Mouse (Mus musculus): Measurements from ENCODE around the gene Med27. TPM values are rescaled to one million over a fixed set of nuclear protein-coding genes. Genes with fewer than 3 reads are reported as not detected.
"Not testable (repeated sequence)": the region's sequence is repeated elsewhere in the genome, so short reads cannot be mapped to it uniquely, and the experiment has no call there.

Med27 gene
- polyA plus RNA-seq, 1 experiment from 2014 or later, result 65.9 TPM

- Histone ChIP-seq H3K27ac (ENCODE audit: low read depth, low read length) (no peak overlapping the region), H3K9ac (ENCODE audit: low read length) (no peak overlapping the region), H3K27me3 (ENCODE audit: control insufficient read depth, insufficient read depth, low read length) (no peaks in the 10 kb centered on the region), H3K4me3 (ENCODE audit: low read depth, low read length) (no peak overlapping the region), H3K36me3 (ENCODE audit: control insufficient read depth, insufficient read depth, low read length) (no peaks in the 10 kb centered on the region), H3K9me3 (ENCODE audit: control insufficient read depth, low read length) (no peaks in the 10 kb centered on the region), H3K4me2 (ENCODE audit: low read depth, low read length, severe bottlenecking) (no peak overlapping the region), H3K4me1 (replicated peaks; ENCODE audit: control insufficient read depth, insufficient read depth, low read length) (no peaks in the 10 kb centered on the region)
- 55% methylated on average over 4 of the region's 4 CpGs for WGBS
- DNase-seq (ENCODE audit: low spot score), result no peak
- no peak for ATAC-seq (replicated peaks; ENCODE audit: low FRiP score)
These were observed 178.7 kb downstream of the Med27 start for GRCm38 (mm10) chr2:29525273-29525805.

GRCm38 (mm10) chr2:29526266-29526665, 179.6 kb downstream of the Med27 start:
- H3K4me2 ChIP-seq (ENCODE audit: low read depth, low read length, severe bottlenecking), result no peak overlapping the region
- ATAC-seq (replicated peaks; ENCODE audit: low FRiP score) (no peak), DNase-seq (ENCODE audit: low spot score) (no peak)
- no peaks in the 10 kb centered on the region for H3K9me3 ChIP-seq (ENCODE audit: control insufficient read depth, low read length)
- H3K4me3 ChIP-seq (ENCODE audit: low read depth, low read length), result no peak overlapping the region
- no peaks in the 10 kb centered on the region for H3K36me3 ChIP-seq (ENCODE audit: control insufficient read depth, insufficient read depth, low read length)
- H3K4me1 ChIP-seq (replicated peaks; ENCODE audit: control insufficient read depth, insufficient read depth, low read length), result no peaks in the 10 kb centered on the region
- H3K27me3 ChIP-seq (ENCODE audit: control insufficient read depth, insufficient read depth, low read length), result no peaks in the 10 kb centered on the region
- 76% methylated on average over 14 of the region's 14 CpGs for WGBS
- no peak overlapping the region for H3K27ac ChIP-seq (ENCODE audit: low read depth, low read length)
- H3K9ac ChIP-seq (ENCODE audit: low read length), result no peak overlapping the region

GRCm38 (mm10) chr2:29527480-29527879, 180.9 kb downstream of the Med27 start:
- not testable (repeated sequence) for ATAC-seq (replicated peaks; ENCODE audit: low FRiP score); H3K27me3 ChIP-seq (ENCODE audit: control insufficient read depth, insufficient read depth, low read length); H3K4me2 ChIP-seq (ENCODE audit: low read depth, low read length, severe bottlenecking); H3K4me1 ChIP-seq (replicated peaks; ENCODE audit: control insufficient read depth, insufficient read depth, low read length); H3K9ac ChIP-seq (ENCODE audit: low read length); H3K27ac ChIP-seq (ENCODE audit: low read depth, low read length); DNase-seq (ENCODE audit: low spot score); H3K4me3 ChIP-seq (ENCODE audit: low read depth, low read length); H3K36me3 ChIP-seq (ENCODE audit: control insufficient read depth, insufficient read depth, low read length); H3K9me3 ChIP-seq (ENCODE audit: control insufficient read depth, low read length)
- 94% methylated on average over 8 of the region's 9 CpGs for WGBS

GRCm38 (mm10) chr2:29528811-29529210, 182.2 kb downstream of the Med27 start:
- no peaks in the 10 kb centered on the region for H3K9me3 ChIP-seq (ENCODE audit: control insufficient read depth, low read length)
- no peak for DNase-seq (ENCODE audit: low spot score)
- no peaks in the 10 kb centered on the region for H3K27me3 ChIP-seq (ENCODE audit: control insufficient read depth, insufficient read depth, low read length)
- no peak overlapping the region for H3K27ac ChIP-seq (ENCODE audit: low read depth, low read length)
- 91% methylated on average over 5 of the region's 5 CpGs for WGBS
- no peak overlapping the region for H3K9ac ChIP-seq (ENCODE audit: low read length)
- ATAC-seq (replicated peaks; ENCODE audit: low FRiP score), result no peak
- H3K36me3 ChIP-seq (ENCODE audit: control insufficient read depth, insufficient read depth, low read length), result no peaks in the 10 kb centered on the region
- no peaks in the 10 kb centered on the region for H3K4me1 ChIP-seq (replicated peaks; ENCODE audit: control insufficient read depth, insufficient read depth, low read length)
- H3K4me2 ChIP-seq (ENCODE audit: low read depth, low read length, severe bottlenecking), result no peak overlapping the region
- no peak overlapping the region for H3K4me3 ChIP-seq (ENCODE audit: low read depth, low read length)

GRCm38 (mm10) chr2:29529788-29530187, 183.2 kb downstream of the Med27 start:
- DNase-seq (ENCODE audit: low spot score); H3K4me1 ChIP-seq (replicated peaks; ENCODE audit: control insufficient read depth, insufficient read depth, low read length); ATAC-seq (replicated peaks; ENCODE audit: low FRiP score); H3K4me2 ChIP-seq (ENCODE audit: low read depth, low read length, severe bottlenecking); H3K9me3 ChIP-seq (ENCODE audit: control insufficient read depth, low read length); H3K4me3 ChIP-seq (ENCODE audit: low read depth, low read length); H3K27ac ChIP-seq (ENCODE audit: low read depth, low read length); H3K9ac ChIP-seq (ENCODE audit: low read length); H3K36me3 ChIP-seq (ENCODE audit: control insufficient read depth, insufficient read depth, low read length); H3K27me3 ChIP-seq (ENCODE audit: control insufficient read depth, insufficient read depth, low read length): not testable (repeated sequence)
- 97% methylated on average over 2 of the region's 2 CpGs for WGBS

GRCm38 (mm10) chr2:29532173-29532572, 185.6 kb downstream of the Med27 start:
- H3K4me3 ChIP-seq (ENCODE audit: low read depth, low read length), result no peak overlapping the region
- DNase-seq (ENCODE audit: low spot score), result no peak
- ATAC-seq (replicated peaks; ENCODE audit: low FRiP score), result no peak
- H3K27ac ChIP-seq (ENCODE audit: low read depth, low read length), result no peak overlapping the region
- no peaks in the 10 kb centered on the region for H3K36me3 ChIP-seq (ENCODE audit: control insufficient read depth, insufficient read depth, low read length)
- no peaks in the 10 kb centered on the region for H3K27me3 ChIP-seq (ENCODE audit: control insufficient read depth, insufficient read depth, low read length)
- WGBS, result 90% methylated on average over 3 of the region's 3 CpGs
- H3K4me1 ChIP-seq (replicated peaks; ENCODE audit: control insufficient read depth, insufficient read depth, low read length), result no peaks in the 10 kb centered on the region
- H3K9me3 ChIP-seq (ENCODE audit: control insufficient read depth, low read length), result no peaks in the 10 kb centered on the region
- no peak overlapping the region for H3K9ac ChIP-seq (ENCODE audit: low read length)
- H3K4me2 ChIP-seq (ENCODE audit: low read depth, low read length, severe bottlenecking), result no peak overlapping the region

GRCm38 (mm10) chr2:29532921-29533320, 186.3 kb downstream of the Med27 start:
- Histone ChIP-seq H3K4me2 (ENCODE audit: low read depth, low read length, severe bottlenecking) (no peak overlapping the region), H3K4me1 (replicated peaks; ENCODE audit: control insufficient read depth, insufficient read depth, low read length) (no peaks in the 10 kb centered on the region), H3K4me3 (ENCODE audit: low read depth, low read length) (no peak overlapping the region), H3K27me3 (ENCODE audit: control insufficient read depth, insufficient read depth, low read length) (no peaks in the 10 kb centered on the region), H3K9me3 (ENCODE audit: control insufficient read depth, low read length) (no peaks in the 10 kb centered on the region), H3K36me3 (ENCODE audit: control insufficient read depth, insufficient read depth, low read length) (no peaks in the 10 kb centered on the region), H3K9ac (ENCODE audit: low read length) (no peak overlapping the region), H3K27ac (ENCODE audit: low read depth, low read length) (no peak overlapping the region)
- ATAC-seq (replicated peaks; ENCODE audit: low FRiP score) (no peak), DNase-seq (ENCODE audit: low spot score) (no peak)
- 86% methylated on average over 5 of the region's 5 CpGs for WGBS

GRCm38 (mm10) chr2:29535566-29536244, 189.1 kb downstream of the Med27 start:
- H3K4me2 ChIP-seq (ENCODE audit: low read depth, low read length, severe bottlenecking), result no peak overlapping the region
- H3K27ac ChIP-seq (ENCODE audit: low read depth, low read length), result no peak overlapping the region
- H3K27me3 ChIP-seq (ENCODE audit: control insufficient read depth, insufficient read depth, low read length), result no peaks in the 10 kb centered on the region
- H3K4me1 ChIP-seq (replicated peaks; ENCODE audit: control insufficient read depth, insufficient read depth, low read length), result no peaks in the 10 kb centered on the region
- no peaks in the 10 kb centered on the region for H3K36me3 ChIP-seq (ENCODE audit: control insufficient read depth, insufficient read depth, low read length)
- no peak overlapping the region for H3K9ac ChIP-seq (ENCODE audit: low read length)
- WGBS, result 76% methylated on average over 5 of the region's 5 CpGs
- no peak overlapping the region for H3K4me3 ChIP-seq (ENCODE audit: low read depth, low read length)
- no peak for ATAC-seq (replicated peaks; ENCODE audit: low FRiP score)
- H3K9me3 ChIP-seq (ENCODE audit: control insufficient read depth, low read length), result no peaks in the 10 kb centered on the region
- no peak for DNase-seq (ENCODE audit: low spot score)

GRCm38 (mm10) chr2:29536481-29536880, 189.9 kb downstream of the Med27 start:
- no peaks in the 10 kb centered on the region for H3K4me1 ChIP-seq (replicated peaks; ENCODE audit: control insufficient read depth, insufficient read depth, low read length)
- no peak overlapping the region for H3K27ac ChIP-seq (ENCODE audit: low read depth, low read length)
- ATAC-seq (replicated peaks; ENCODE audit: low FRiP score) (no peak), DNase-seq (ENCODE audit: low spot score) (no peak)
- no peaks in the 10 kb centered on the region for H3K36me3 ChIP-seq (ENCODE audit: control insufficient read depth, insufficient read depth, low read length)
- H3K27me3 ChIP-seq (ENCODE audit: control insufficient read depth, insufficient read depth, low read length), result no peaks in the 10 kb centered on the region
- no peak overlapping the region for H3K4me3 ChIP-seq (ENCODE audit: low read depth, low read length)
- no peak overlapping the region for H3K9ac ChIP-seq (ENCODE audit: low read length)
- H3K9me3 ChIP-seq (ENCODE audit: control insufficient read depth, low read length), result no peaks in the 10 kb centered on the region
- H3K4me2 ChIP-seq (ENCODE audit: low read depth, low read length, severe bottlenecking), result no peak overlapping the region
- 94% methylated on average over 9 of the region's 9 CpGs for WGBS
